ENCODE assay signal across 11 mouse cellular contexts in the genomic region with DNA sequence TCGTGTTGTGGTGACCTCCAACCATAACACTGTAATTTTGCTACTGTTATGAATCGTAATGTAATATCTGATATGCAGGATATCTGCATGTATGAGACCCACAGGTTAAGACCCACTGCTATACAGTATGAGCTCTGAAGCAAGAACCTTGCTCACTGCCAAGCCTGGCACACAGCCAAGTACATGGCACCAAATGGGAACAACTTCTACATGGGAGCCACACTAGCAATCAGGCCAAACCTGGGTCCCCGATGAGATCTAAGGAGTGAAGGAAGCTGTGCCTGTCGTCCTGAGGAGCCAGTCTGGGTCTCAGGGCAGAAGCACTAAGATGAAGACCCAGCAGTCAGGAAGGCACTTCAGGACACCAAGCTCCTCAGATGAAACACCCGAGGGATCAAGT. TPM values are rescaled to one million over a fixed set of nuclear protein-coding genes. Genes with fewer than 3 reads are reported as not detected.
DNase-seq lines count a peak whose midpoint lies in the region; ATAC-seq and TF ChIP-seq lines count a peak whose summit lies in the region.
"Had no signal": no experiment of that assay in that cellular context is flagged by ENCODE, and none has a peak within 500 bp of the region (broad histone marks: within the 10 kb centered on the region; RNA-seq: fewer than 3 reads in every experiment).

No protein-coding gene starts in this region.

- ATAC-seq in forebrain, postnatal 0 days, result no peak
- ATAC-seq in forebrain, embryonic 11.5 days (replicated peaks; ENCODE audit: low FRiP score), result no peak

- H3K4me3 ChIP-seq in forebrain, postnatal 0 days (ENCODE audit: low read depth, low read length), result no peak overlapping the region
- no peak overlapping the region for H3K4me3 ChIP-seq in forebrain, embryonic 11.5 days (ENCODE audit: low read depth, low read length)
- H3K4me3 ChIP-seq: erythroblast, embryonic 14.5 days had no signal

- no peaks in the 10 kb centered on the region for H3K27me3 ChIP-seq in forebrain, postnatal 0 days (ENCODE audit: insufficient read depth, low read length)
- no peaks in the 10 kb centered on the region for H3K27me3 ChIP-seq in forebrain, embryonic 11.5 days (ENCODE audit: control insufficient read depth, insufficient read depth, low read length)

- H3K4me2 ChIP-seq in forebrain, postnatal 0 days (ENCODE audit: low read depth), result no peak overlapping the region
- H3K4me2 ChIP-seq in forebrain, embryonic 11.5 days (ENCODE audit: low read depth, low read length, severe bottlenecking), result no peak overlapping the region
- H3K4me2 ChIP-seq: lung, embryonic 14.5 days had no signal

- no peak for TF ChIP-seq CTCF in forebrain, postnatal 0 days (IDR thresholded peaks at IDR 0.05; ENCODE audit: low read depth)

- peaks cover 49% of the 10 kb centered on the region for H3K36me3 ChIP-seq in forebrain, postnatal 0 days (ENCODE audit: insufficient read depth)
- H3K36me3 ChIP-seq in forebrain, embryonic 11.5 days (ENCODE audit: control insufficient read depth, insufficient read depth, low read length), result peaks cover 6% of the 10 kb centered on the region; the same call in 1 of the 2 replicates

- no peaks in the 10 kb centered on the region for H3K4me1 ChIP-seq in forebrain, postnatal 0 days (ENCODE audit: insufficient read depth)
- no peaks in the 10 kb centered on the region for H3K4me1 ChIP-seq in forebrain, embryonic 11.5 days (replicated peaks; ENCODE audit: control insufficient read depth, insufficient read depth, low read length)

- peak; percentile 15 for DNase-seq in forebrain, postnatal 0 days
- DNase-seq in forebrain, embryonic 11.5 days (ENCODE audit: low spot score), result no peak
- peak; percentile 12 for DNase-seq in kidney, postnatal 14 days
- DNase-seq in kidney, postnatal 4 days, result no peak
- DNase-seq in adipocyte (ENCODE audit: low spot score), result peak; percentile 58
- DNase-seq in adrenal gland, postnatal 25 days, result peak; percentile 70
- no peak for DNase-seq in ovary, postnatal 14 days (ENCODE audit: low spot score)
- DNase-seq: lung, embryonic 14.5 days; midbrain, embryonic 14.5 days had no signal

- no peak overlapping the region for H3K9ac ChIP-seq in forebrain, postnatal 0 days
- H3K9ac ChIP-seq in forebrain, embryonic 11.5 days (ENCODE audit: low read length), result no peak overlapping the region
- H3K9ac ChIP-seq: lung, embryonic 14.5 days had no signal

- H3K9me3 ChIP-seq in forebrain, postnatal 0 days (ENCODE audit: low read length), result no peaks in the 10 kb centered on the region
- no peaks in the 10 kb centered on the region for H3K9me3 ChIP-seq in forebrain, embryonic 11.5 days (ENCODE audit: control insufficient read depth, low read length)
- H3K9me3 ChIP-seq: G1E had no signal

- 80% methylated on average over 5 of the region's 5 CpGs for WGBS in forebrain, postnatal 0 days
- WGBS in forebrain, embryonic 11.5 days, result 92% methylated on average over 5 of the region's 5 CpGs

- H3K27ac ChIP-seq in forebrain, postnatal 0 days (ENCODE audit: low read depth, low read length), result no peak overlapping the region
- no peak overlapping the region for H3K27ac ChIP-seq in forebrain, embryonic 11.5 days (ENCODE audit: low read depth, low read length)

RNA-seq across cellular contexts. Expression of a gene that starts 15.6 kb away (rescaled TPM):
- total RNA-seq in forebrain, postnatal 0 days (2014; rRNA removed), result 43.5 and 49.2 TPM in 2 replicates
- polyA plus RNA-seq in forebrain, postnatal 0 days (2015; fragmentation: Nextera tagmentation; extraction: Ambion mirVana), result 11.7 and 13.9 TPM in 2 replicates
- 31.3 and 38.5 TPM in 2 replicates for polyA plus RNA-seq in forebrain, embryonic 11.5 days (2014; fragmentation: Nextera tagmentation; extraction: Ambion mirVana)
- 46.9 and 59.8 TPM in 2 replicates for total RNA-seq in adrenal gland, postnatal 25 days (2021)

RNA-seq across cellular contexts. Expression of a gene that starts 52.0 kb away (rescaled TPM):
- 342 and 369 TPM in 2 replicates for total RNA-seq in forebrain, postnatal 0 days (2014; rRNA removed)
- 233 and 253 TPM in 2 replicates for polyA plus RNA-seq in forebrain, postnatal 0 days (2015; fragmentation: Nextera tagmentation; extraction: Ambion mirVana)
- 638 and 649 TPM in 2 replicates for polyA plus RNA-seq in forebrain, embryonic 11.5 days (2014; fragmentation: Nextera tagmentation; extraction: Ambion mirVana)
- 545 and 563 TPM in 2 replicates for total RNA-seq in adrenal gland, postnatal 25 days (2021)

Comparison
In these comparisons a context has a peak if more than half of its experiments do, and no peak if none do; other contexts are left out.
1. DNase-seq: peak in forebrain, postnatal 0 days (single experiment), kidney, postnatal 14 days (single experiment), adipocyte (single experiment) and adrenal gland, postnatal 25 days (single experiment); none in forebrain, embryonic 11.5 days (single experiment), kidney, postnatal 4 days (0 of 2) and ovary, postnatal 14 days (single experiment).